Mouse (Mus musculus) liver, adult 2 months (tissue): ENCODE data around the gene Frzb.

Source experiments
- CTCF ChIP-seq: fragments of 200-500 bp; IDR thresholded peaks from 2 replicates; pipeline ENCODE4 v1.5.1; 2011; ENCODE audit warnings: low read depth, low read length, control low read depth
- POLR2A ChIP-seq: fragments of 200-500 bp; IDR thresholded peaks from 2 replicates; pipeline ENCODE4 v1.6.1; 2011; ENCODE audit warnings: low read length, control low read depth; ENCODE audit not compliant: insufficient read depth; ENCODE audit errors: extremely low read depth

DNA sequence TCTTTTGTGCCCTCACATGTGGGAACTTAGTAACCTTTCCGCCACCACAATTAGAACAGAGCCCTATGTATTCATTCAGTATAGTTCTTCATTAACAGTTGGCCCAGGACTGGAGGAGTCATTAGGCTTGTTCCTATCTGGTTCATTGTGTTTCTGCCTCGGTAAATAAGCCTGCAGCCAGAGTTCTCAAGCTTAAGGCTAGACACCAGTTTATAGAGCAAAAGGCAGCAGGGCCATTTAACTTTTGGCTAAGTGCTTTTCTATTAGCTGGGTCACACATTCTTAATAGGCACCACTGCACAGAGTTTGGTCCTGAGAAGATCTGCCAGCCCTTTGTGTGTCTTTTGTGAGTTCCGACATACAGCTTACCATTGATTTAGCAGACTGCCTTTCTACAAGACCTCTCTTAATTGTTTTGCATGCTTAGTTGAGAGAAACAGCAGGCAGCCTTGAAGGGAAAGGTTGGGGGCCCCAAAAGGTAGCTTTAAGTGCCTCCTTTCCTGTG, 48.8 kb downstream of the Frzb start:
- no peak for TF ChIP-seq CTCF
- no peak for TF ChIP-seq POLR2A
